9 mouse cellular contexts compared by ENCODE assay signal in the genomic region with DNA sequence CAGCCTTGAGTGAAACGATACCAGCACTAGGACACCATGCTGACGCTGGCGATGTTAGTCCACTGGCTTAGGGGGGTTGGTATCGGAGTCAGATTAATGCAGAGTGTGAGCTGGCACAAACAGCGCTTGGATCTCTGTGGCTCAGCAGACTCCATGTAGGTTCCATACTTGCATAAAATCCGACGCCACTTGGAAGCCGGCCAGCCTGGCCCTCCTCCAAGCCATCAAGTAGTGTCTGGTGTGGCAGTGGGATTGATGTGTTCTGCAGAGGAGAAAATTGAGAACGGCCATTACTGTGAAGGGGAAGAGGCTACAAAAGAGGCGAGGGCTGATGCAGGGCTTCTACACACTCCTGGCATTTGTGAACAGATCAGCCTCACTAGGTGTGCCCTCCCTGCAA.
DNase-seq lines count a peak whose midpoint lies in the region; ATAC-seq and TF ChIP-seq lines count a peak whose summit lies in the region.
"Had no signal": no experiment of that assay in that cellular context is flagged by ENCODE, and none has a peak within 500 bp of the region (broad histone marks: within the 10 kb centered on the region; RNA-seq: fewer than 3 reads in every experiment).

No protein-coding gene starts in this region.

- intact Hi-C loops in gastrocnemius, adult 2 months (cut with DNase I), result no loop called here

- no peaks in the 10 kb centered on the region for H3K9me3 ChIP-seq in embryonic facial prominence, embryonic 11.5 days (replicated peaks; ENCODE audit: control insufficient read depth, low read length)
- H3K9me3 ChIP-seq in embryonic facial prominence, embryonic 10.5 days, result peaks cover 6% of the 10 kb centered on the region; the same call in 1 of the 2 replicates

- DNase-seq in embryonic facial prominence, embryonic 11.5 days (ENCODE audit: low spot score), result no peak
- DNase-seq in embryonic facial prominence, embryonic 10.5 days (ENCODE audit: low spot score), result no peak
- peak; percentile 5 for DNase-seq in lung, postnatal 14 days
- DNase-seq in lung, postnatal 25 days (ENCODE audit: low spot score), result no peak
- peak; percentile 90 for DNase-seq in gastrocnemius, adult 2 months
- peak; percentile 13 for DNase-seq in retina, postnatal 7 days (ENCODE audit: low read depth, low spot score)
- no peak for DNase-seq in thymus, postnatal 14 days

- H3K27me3 ChIP-seq in embryonic facial prominence, embryonic 11.5 days (ENCODE audit: control insufficient read depth, insufficient read depth, low read length), result no peaks in the 10 kb centered on the region
- H3K27me3 ChIP-seq in embryonic facial prominence, embryonic 10.5 days (replicated peaks; ENCODE audit: low read depth, poor library complexity, severe bottlenecking), result no peaks in the 10 kb centered on the region

- 89% methylated on average over 10 of the region's 10 CpGs for WGBS in embryonic facial prominence, embryonic 11.5 days
- 94% methylated on average over 10 of the region's 10 CpGs for WGBS in embryonic facial prominence, embryonic 10.5 days

- 0 out of 2 replicates have a peak, but pooled peaks have one; percentile 34 for ATAC-seq in embryonic facial prominence, embryonic 11.5 days (replicated peaks; ENCODE audit: insufficient number of reproducible peaks, low FRiP score, low TSS enrichment, low read depth)
- no peak for ATAC-seq in activated CD4-positive, CD25-positive, alpha-beta regulatory T cell, adult 4 months

- no peaks in the 10 kb centered on the region for H3K4me1 ChIP-seq in embryonic facial prominence, embryonic 11.5 days (ENCODE audit: control insufficient read depth, insufficient read depth, low read length)
- no peaks in the 10 kb centered on the region for H3K4me1 ChIP-seq in embryonic facial prominence, embryonic 10.5 days

- no peak for TF ChIP-seq CTCF in gastrocnemius, adult 2 months (IDR thresholded peaks at IDR 0.05)

- no peak overlapping the region for H3K4me3 ChIP-seq in embryonic facial prominence, embryonic 11.5 days (ENCODE audit: low read depth, low read length)
- H3K4me3 ChIP-seq in embryonic facial prominence, embryonic 10.5 days, result no peak overlapping the region
- no peak overlapping the region for H3K4me3 ChIP-seq in gastrocnemius, adult 2 months
- H3K4me3 ChIP-seq: erythroblast, embryonic 14.5 days had no signal

- no peak overlapping the region for H3K27ac ChIP-seq in embryonic facial prominence, embryonic 11.5 days (replicated peaks; ENCODE audit: low read depth, low read length)
- H3K27ac ChIP-seq in embryonic facial prominence, embryonic 10.5 days (replicated peaks), result no peak overlapping the region
- H3K27ac ChIP-seq in gastrocnemius, adult 2 months, result peak overlapping the region; percentile 63

- H3K4me2 ChIP-seq in embryonic facial prominence, embryonic 11.5 days (ENCODE audit: low read depth, low read length), result no peak overlapping the region

- no peaks in the 10 kb centered on the region for H3K36me3 ChIP-seq in embryonic facial prominence, embryonic 11.5 days (replicated peaks; ENCODE audit: control insufficient read depth, insufficient read depth, low read depth, low read length)
- H3K36me3 ChIP-seq in embryonic facial prominence, embryonic 10.5 days (replicated peaks), result no peaks in the 10 kb centered on the region

- no peak overlapping the region for H3K9ac ChIP-seq in embryonic facial prominence, embryonic 11.5 days (replicated peaks; ENCODE audit: low read length)

Comparison
In these comparisons a context has a peak if more than half of its experiments do, and no peak if none do; other contexts are left out.
1. DNase-seq: peak in lung, postnatal 14 days (single experiment), gastrocnemius, adult 2 months (single experiment) and retina, postnatal 7 days (single experiment); none in embryonic facial prominence, embryonic 11.5 days (single experiment), embryonic facial prominence, embryonic 10.5 days (single experiment), lung, postnatal 25 days (single experiment) and thymus, postnatal 14 days (single experiment).